Mouse (Mus musculus): Measurements from ENCODE around the gene Pdzd4. TPM values are rescaled to one million over a fixed set of nuclear protein-coding genes. Genes with fewer than 3 reads are reported as not detected.

Gene Pdzd4
- polyA plus RNA-seq, 1 experiment from 2014 or later = 4.5 TPM

DNA sequence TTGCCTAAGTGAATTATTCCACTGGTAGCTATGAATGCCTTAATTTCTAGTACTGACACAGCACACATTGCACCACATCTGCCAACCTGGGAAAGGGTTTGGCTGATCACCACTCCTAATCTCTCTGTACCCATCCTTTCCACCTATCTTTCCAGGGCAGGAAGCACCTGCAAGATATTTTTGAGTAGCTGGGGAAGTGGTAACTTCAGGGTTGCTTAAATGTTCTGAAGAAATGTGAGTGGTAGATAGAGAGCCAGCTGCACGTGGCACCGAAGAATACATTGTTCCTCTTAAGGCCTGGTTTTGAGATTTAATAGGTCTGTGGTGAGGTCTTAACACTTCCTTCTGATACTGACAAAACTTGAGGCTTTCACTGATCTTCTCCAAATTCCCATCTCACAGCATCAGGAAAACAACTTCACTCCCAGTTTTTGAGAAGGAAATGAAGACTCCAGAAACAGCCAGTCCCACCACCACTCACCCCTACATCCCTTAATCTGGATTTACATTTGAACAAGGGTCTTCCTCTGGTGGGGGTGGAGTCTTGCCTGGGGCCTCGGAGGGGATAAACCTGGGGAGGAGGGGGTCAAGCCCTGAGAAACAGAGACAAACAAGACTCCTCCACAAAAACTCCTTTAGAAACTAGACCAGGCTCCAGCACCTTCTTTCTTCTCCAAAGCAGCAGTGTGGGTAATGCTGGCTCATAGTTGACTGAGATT is 8.0 kb downstream of the Pdzd4 start:
- 51% methylated on average over 3 of the region's 3 CpGs for WGBS
- Histone ChIP-seq H3K27me3 (no peaks in the 10 kb centered on the region), H3K4me1 (replicated peaks) (peaks cover 5% of the 10 kb centered on the region; the same call in 1 of the 2 replicates), H3K4me2 (no peak overlapping the region), H3K9me3 (no peaks in the 10 kb centered on the region), H3K4me3 (no peak overlapping the region), H3K27ac (replicated peaks) (no peak overlapping the region), H3K36me3 (no peaks in the 10 kb centered on the region), H3K9ac (no peak overlapping the region)
- ATAC-seq (ENCODE audit: low FRiP score, low read depth) = no peak

DNA sequence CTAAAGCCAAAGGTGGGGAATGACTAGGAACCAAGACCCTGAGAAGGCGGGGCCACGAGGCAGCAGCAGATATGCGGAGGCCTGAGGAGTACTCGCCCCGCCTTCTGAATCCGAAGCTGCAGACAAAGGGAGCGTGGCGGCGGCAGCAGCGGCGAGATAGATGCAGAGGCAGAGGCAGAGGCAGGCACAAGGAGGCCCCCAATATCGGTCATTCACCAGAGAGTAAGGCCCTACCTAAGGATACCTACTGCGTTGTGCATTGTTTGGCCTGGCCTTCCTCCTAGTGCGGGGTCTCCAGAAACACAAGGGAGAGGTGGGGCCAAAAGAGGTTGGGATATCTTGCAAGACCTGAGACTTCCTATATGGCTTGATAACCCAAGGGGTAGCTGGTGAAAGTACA is 9.7 kb downstream of the Pdzd4 start:
- no peaks in the 10 kb centered on the region for H3K9me3 ChIP-seq
- H3K36me3 ChIP-seq = no peaks in the 10 kb centered on the region
- H3K4me2 ChIP-seq = peak overlapping the region; percentile 53
- H3K27ac ChIP-seq (replicated peaks) = peak overlapping the region; percentile 82
- H3K4me1 ChIP-seq (replicated peaks) = 0 out of 2 replicates have a peak, but pooled peaks cover 4% of the 10 kb centered on the region
- peak; percentile 88 for ATAC-seq (ENCODE audit: low FRiP score, low read depth)
- peak overlapping the region; percentile 34 for H3K9ac ChIP-seq
- WGBS = 18% methylated on average over 14 of the region's 14 CpGs
- H3K27me3 ChIP-seq = no peaks in the 10 kb centered on the region
- peak overlapping the region; percentile 29 for H3K4me3 ChIP-seq

DNA sequence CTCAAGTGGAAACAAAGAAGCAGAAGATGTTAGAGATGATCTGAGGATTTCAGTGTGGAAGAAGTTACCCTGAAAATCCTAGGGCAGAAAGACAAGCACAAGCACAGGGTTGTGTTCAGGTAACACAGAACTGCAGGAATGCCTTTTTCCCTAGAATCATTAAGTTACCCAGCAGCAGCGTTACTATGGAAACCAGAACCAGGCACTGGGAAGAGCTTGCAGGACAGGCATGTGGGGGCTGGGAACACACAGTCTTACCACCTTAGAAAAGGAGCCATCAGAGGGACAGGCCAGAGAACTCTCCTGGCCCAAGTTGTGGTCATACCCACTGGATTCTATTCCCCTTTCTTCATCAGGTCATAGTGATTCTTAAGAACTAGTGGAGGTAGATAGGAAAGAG is 19.0 kb downstream of the Pdzd4 start:
- Histone ChIP-seq H3K9ac (no peak overlapping the region), H3K27ac (replicated peaks) (peak overlapping the region; percentile 20; the same call in 1 of the 2 replicates), H3K9me3 (no peaks in the 10 kb centered on the region), H3K4me2 (no peak overlapping the region), H3K4me1 (replicated peaks) (peaks cover 5% of the 10 kb centered on the region), H3K4me3 (no peak overlapping the region), H3K36me3 (no peaks in the 10 kb centered on the region), H3K27me3 (no peaks in the 10 kb centered on the region)
- WGBS = 48% methylated on average over 1 of the region's 1 CpGs
- ATAC-seq (ENCODE audit: low FRiP score, low read depth) = no peak; the same call in 1 of the 2 replicates

DNA sequence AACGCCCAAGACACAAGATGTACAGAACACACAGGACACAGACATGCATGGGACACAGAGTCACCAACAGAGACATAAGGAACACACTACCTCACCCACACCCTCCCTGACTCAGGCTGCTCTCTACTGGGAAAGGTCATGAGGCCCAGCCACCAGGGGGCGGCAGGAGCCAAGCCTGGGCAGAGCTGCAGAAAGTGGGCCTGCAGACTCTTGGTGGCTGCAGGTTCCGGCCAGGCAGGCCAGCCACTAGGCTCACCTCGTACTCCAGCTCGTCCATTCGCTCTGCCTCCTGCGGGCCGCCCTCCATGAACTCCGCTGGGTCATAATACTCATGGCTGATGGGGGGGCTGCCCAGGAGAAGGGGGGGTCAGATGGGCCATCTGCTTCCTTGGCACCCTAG is 26.3 kb downstream of the Pdzd4 start:
- 36% methylated on average over 9 of the region's 9 CpGs for WGBS

DNA sequence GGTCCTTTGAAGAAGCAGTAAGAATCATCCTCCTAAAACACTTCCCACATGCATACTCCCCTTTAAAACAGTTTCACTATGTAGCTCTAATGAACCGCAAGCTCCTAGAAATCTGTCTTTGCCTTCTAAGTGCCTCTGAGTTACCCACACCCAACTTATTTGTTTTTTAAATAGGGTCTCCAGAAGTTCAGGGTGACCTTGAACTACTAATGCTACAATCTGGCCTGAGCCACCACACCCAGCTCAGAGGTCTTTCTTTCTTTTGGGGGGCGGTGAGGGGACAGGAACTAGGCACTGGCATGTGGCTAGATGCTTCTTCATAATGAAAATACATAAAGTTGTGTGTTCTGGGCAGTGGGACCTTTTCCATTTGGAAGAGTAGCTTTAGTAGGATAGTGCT is 27.3 kb downstream of the Pdzd4 start:
- Histone ChIP-seq H3K9me3 (no peaks in the 10 kb centered on the region), H3K4me2 (no peak overlapping the region), H3K9ac (no peak overlapping the region), H3K27me3 (no peaks in the 10 kb centered on the region), H3K36me3 (no peaks in the 10 kb centered on the region), H3K4me1 (replicated peaks) (no peaks in the 10 kb centered on the region), H3K27ac (replicated peaks) (no peak overlapping the region), H3K4me3 (no peak overlapping the region)
- ATAC-seq (ENCODE audit: low FRiP score, low read depth) = no peak
- WGBS = 93% methylated on average over 2 of the region's 2 CpGs

More for the DNA sequence above, 26.3 kb downstream of the Pdzd4 start:
- ATAC-seq (ENCODE audit: low FRiP score, low read depth) = peak; percentile 60; the same call in 1 of the 2 replicates
- no peak overlapping the region for H3K4me2 ChIP-seq
- H3K36me3 ChIP-seq = no peaks in the 10 kb centered on the region
- no peaks in the 10 kb centered on the region for H3K9me3 ChIP-seq
- no peak overlapping the region for H3K4me3 ChIP-seq
- H3K27ac ChIP-seq (replicated peaks) = no peak overlapping the region
- H3K9ac ChIP-seq = no peak overlapping the region
- no peaks in the 10 kb centered on the region for H3K27me3 ChIP-seq
- no peaks in the 10 kb centered on the region for H3K4me1 ChIP-seq (replicated peaks)

DNA sequence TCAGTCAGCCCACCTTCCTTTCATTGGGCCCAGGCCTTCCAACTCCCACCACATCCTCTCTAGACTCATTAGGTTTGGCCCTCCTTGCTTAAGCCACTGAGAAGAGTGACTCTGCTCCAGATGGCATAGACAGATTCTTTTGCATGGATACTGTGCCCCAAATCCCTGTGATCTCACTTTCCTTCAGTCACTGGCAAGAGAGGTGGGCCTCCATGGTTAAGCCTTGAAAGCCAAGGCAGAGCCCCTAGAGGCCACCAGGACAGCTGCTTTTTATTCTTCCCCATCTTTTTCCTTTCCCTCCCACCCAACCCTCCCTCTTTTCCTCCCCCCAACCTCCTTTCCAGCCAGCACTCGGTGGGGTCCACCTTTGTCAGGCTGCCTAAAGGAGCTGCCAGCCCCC is 31.3 kb downstream of the Pdzd4 start:
- no peak overlapping the region for H3K9ac ChIP-seq
- WGBS = 6% methylated on average over 1 of the region's 1 CpGs
- peaks cover 6% of the 10 kb centered on the region for H3K4me1 ChIP-seq (replicated peaks)
- ATAC-seq (ENCODE audit: low FRiP score, low read depth) = no peak
- H3K27ac ChIP-seq (replicated peaks) = no peak overlapping the region
- peaks cover 4% of the 10 kb centered on the region; the same call in 1 of the 2 replicates for H3K36me3 ChIP-seq
- H3K4me3 ChIP-seq = no peak overlapping the region
- H3K27me3 ChIP-seq = no peaks in the 10 kb centered on the region
- H3K4me2 ChIP-seq = no peak overlapping the region
- H3K9me3 ChIP-seq = no peaks in the 10 kb centered on the region

DNA sequence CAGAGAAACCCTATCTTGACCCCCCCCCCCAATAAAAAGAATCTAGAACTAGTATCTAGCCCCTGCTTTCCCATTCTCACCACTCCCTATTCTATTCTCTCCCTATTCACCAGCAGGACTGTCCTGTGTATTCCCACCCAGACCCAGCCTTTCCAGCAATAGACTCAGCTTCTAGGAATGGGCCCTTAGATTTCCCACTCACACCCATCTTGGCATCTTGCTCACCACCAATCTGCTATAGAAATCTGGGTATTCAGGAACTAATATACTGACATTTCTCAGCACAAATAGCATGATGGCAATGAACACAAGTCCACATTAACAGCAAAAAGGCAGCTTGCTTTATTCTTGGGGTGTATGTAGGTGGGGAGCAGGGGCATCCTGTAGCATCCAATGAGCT is 31.7 kb downstream of the Pdzd4 start:
- no peaks in the 10 kb centered on the region for H3K9me3 ChIP-seq
- no peak overlapping the region for H3K4me3 ChIP-seq
- H3K36me3 ChIP-seq = peaks cover 4% of the 10 kb centered on the region; the same call in 1 of the 2 replicates
- no peak overlapping the region for H3K9ac ChIP-seq
- no peak for ATAC-seq (ENCODE audit: low FRiP score, low read depth)
- H3K27ac ChIP-seq (replicated peaks) = no peak overlapping the region
- H3K27me3 ChIP-seq = no peaks in the 10 kb centered on the region
- peaks cover 10% of the 10 kb centered on the region for H3K4me1 ChIP-seq (replicated peaks)
- no peak overlapping the region for H3K4me2 ChIP-seq

DNA sequence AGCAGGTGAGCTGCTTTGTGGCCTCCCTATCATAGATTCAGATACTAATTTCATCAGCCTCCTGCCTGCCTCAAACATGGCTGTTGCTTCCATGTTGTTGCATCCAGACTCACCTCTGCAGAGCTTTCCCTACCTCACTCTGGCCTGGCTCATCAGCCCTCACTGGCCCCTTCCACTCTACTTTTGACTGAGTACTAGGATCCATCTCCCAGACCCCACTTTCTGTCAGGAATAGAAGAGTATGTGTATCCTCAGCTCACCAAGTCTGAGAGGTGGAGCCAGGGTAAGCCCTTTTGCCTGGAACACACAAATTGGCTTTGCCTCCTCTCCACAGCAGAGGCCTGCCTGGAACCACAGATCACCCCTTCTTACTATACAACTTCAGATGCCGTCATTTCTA is 36.3 kb downstream of the Pdzd4 start:
- 97% methylated on average over 1 of the region's 1 CpGs for WGBS
- Histone ChIP-seq H3K4me3 (no peak overlapping the region), H3K9me3 (no peaks in the 10 kb centered on the region), H3K27me3 (no peaks in the 10 kb centered on the region), H3K4me1 (replicated peaks) (peaks cover 26% of the 10 kb centered on the region), H3K4me2 (peak overlapping the region; percentile 59; the same call in 1 of the 2 replicates), H3K9ac (no peak overlapping the region), H3K36me3 (peaks cover 4% of the 10 kb centered on the region; the same call in 1 of the 2 replicates), H3K27ac (replicated peaks) (no peak overlapping the region)
- ATAC-seq (ENCODE audit: low FRiP score, low read depth) = no peak

DNA sequence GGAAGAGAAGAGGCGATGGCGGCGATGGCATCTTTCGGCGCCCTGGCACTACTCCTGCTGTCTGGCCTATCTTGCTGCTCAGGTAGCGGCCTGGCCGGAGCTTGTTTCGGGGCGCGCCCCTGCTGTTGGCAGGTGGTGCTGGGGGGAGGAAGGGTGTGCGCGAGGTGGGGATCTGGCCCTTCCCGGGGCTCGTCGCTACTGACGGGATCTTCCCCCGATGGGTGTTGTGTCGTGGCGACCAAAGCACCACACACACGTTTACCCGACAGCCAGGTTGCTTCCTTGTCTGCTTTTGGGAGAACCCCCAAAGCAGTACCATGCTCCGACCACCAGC is 37.6 kb downstream of the Pdzd4 start:
- Histone ChIP-seq H3K27ac (replicated peaks) (peak overlapping the region; percentile 87), H3K4me3 (peak overlapping the region; percentile 64), H3K9ac (peak overlapping the region; percentile 78), H3K27me3 (no peaks in the 10 kb centered on the region), H3K4me1 (replicated peaks) (peaks cover 26% of the 10 kb centered on the region), H3K36me3 (peaks cover 4% of the 10 kb centered on the region; the same call in 1 of the 2 replicates), H3K4me2 (peak overlapping the region; percentile 59), H3K9me3 (no peaks in the 10 kb centered on the region)
- 23% methylated on average over 21 of the region's 22 CpGs for WGBS
- ATAC-seq (ENCODE audit: low FRiP score, low read depth) = peak; percentile 43; the same call in 1 of the 2 replicates

DNA sequence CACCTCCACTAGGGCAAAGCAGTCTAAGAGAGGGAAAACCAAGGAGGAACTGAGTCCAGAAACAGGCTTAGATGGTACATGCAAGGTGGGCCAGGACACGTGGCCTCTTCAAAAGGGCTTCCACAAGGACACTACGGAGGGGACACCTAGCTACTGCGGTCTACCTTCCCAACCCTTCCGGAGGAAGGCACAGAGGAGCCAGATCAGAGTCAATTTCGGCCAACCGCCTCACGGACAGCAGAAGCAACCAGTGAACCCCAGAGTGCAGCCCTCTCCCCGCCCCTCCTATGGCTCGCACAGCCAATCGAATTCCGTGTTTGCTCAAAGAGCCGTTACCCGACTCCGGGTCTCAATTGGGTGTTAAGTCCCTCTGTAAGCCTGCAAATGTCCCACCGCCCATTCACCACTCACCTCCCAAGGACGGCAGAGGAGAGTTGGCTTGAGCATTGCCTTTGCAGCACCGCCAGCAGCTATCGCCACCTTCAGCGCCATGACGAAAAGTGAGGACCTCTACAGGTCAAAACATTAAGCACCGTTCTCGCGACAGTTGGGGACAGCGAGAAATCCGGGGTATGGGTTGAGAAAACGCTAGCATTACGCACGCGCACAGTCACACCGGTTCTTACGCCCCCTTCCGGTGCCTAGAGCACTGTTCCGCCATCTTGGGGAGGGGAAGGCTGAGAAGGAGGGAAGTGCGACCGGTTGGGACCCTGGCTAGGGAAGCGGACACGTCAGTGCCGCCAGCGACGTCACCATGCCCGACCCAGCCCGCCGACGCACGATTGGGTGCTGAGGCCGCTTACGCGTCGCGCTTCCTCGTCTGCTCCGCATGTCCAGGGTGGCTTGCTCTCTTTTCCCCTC is 38.2 kb downstream of the Pdzd4 start, which contains the start of the genes Idh3g and Ssr4:
Idh3g (minus strand) TSS at position 534 of the 861 bp plus-strand sequence.
Ssr4 (plus strand) TSS at position 665 of the 861 bp plus-strand sequence.
- Histone ChIP-seq H3K4me2 (peak within 1 kb of the TSS; percentile 59), H3K9ac (peak within 1 kb of the TSS; percentile 78), H3K36me3 (peaks cover 4% of the 10 kb centered on the region; the same call in 1 of the 2 replicates), H3K4me1 (replicated peaks) (peaks cover 26% of the 10 kb centered on the region), H3K27ac (replicated peaks) (peak within 1 kb of the TSS; percentile 91), H3K4me3 (peak within 1 kb of the TSS; percentile 64), H3K9me3 (no peaks in the 10 kb centered on the region), H3K27me3 (no peaks in the 10 kb centered on the region)
- WGBS = 20% methylated on average over 48 of the region's 52 CpGs
- ATAC-seq (ENCODE audit: low FRiP score, low read depth) = peak; percentile 98

DNA sequence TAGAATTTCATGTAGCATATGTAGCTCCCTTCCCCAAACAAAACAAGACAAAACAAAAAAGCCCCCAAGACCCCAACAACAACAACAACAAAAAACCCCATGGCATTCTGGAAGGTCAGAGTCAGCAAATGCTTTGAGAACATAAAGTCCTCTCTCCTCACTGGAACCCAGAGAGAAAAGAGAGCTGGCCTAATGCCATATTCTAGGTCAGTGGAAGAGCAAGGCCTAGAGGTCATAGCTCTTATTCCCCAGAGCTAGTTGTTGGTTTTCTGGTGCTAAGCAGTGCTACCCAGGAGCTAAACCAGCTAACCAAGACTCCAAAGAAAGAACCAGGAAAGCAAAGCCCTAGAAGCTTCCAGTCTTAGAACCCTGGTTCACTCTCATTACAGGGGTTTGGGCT is 39.1 kb downstream of the Pdzd4 start:
- H3K27ac ChIP-seq (replicated peaks) = peak overlapping the region; percentile 91
- H3K4me3 ChIP-seq = peak overlapping the region; percentile 64
- peaks cover 26% of the 10 kb centered on the region for H3K4me1 ChIP-seq (replicated peaks)
- peak overlapping the region; percentile 50; the same call in 1 of the 2 replicates for H3K9ac ChIP-seq
- peaks cover 3% of the 10 kb centered on the region for H3K36me3 ChIP-seq
- H3K9me3 ChIP-seq = no peaks in the 10 kb centered on the region
- peak overlapping the region; percentile 54 for H3K4me2 ChIP-seq
- ATAC-seq (ENCODE audit: low FRiP score, low read depth) = no peak
- no peaks in the 10 kb centered on the region for H3K27me3 ChIP-seq

DNA sequence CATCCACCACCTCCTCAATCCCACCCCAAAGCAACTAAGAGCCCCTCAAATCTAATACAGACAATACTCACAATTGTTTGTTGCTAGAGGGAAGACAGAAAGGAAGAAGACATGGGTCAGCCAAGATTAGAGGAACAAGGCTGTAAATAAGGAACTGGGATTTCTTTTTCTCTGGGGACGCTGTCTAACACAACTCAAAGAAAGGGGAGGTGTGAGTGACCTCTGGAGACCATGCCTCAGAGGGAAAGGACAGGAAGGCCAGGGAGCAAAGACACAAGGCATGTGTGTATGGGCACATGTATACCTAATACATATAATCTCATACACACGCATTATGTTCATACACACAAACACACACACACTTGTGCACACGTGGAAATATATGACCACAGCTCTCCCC is 42.5 kb downstream of the Pdzd4 start:
- no peak overlapping the region for H3K27ac ChIP-seq (replicated peaks)
- no peak overlapping the region for H3K4me2 ChIP-seq
- H3K4me1 ChIP-seq (replicated peaks) = peaks cover 13% of the 10 kb centered on the region
- no peak overlapping the region for H3K9ac ChIP-seq
- H3K9me3 ChIP-seq = no peaks in the 10 kb centered on the region
- H3K27me3 ChIP-seq = no peaks in the 10 kb centered on the region
- ATAC-seq (ENCODE audit: low FRiP score, low read depth) = no peak
- 84% methylated on average over 3 of the region's 3 CpGs for WGBS
- no peak overlapping the region for H3K4me3 ChIP-seq
- H3K36me3 ChIP-seq = peaks cover 4% of the 10 kb centered on the region
